Mouse (Mus musculus): ENCODE results near the gene Cnnm2.

Cnnm2 gene

GRCm38 (mm10) chr19:46846459-46846858 lies 85.1 kb downstream of the Cnnm2 start:
- DNase-seq (ENCODE audit: low read depth, low spot score), result no peak

- no peak for DNase-seq (ENCODE audit: low read depth, low spot score)
These were observed 87.2 kb downstream of the Cnnm2 start for GRCm38 (mm10) chr19:46848381-46849268.

GRCm38 (mm10) chr19:46849443-46849997 lies 88.1 kb downstream of the Cnnm2 start:
- DNase-seq (ENCODE audit: low read depth, low spot score), result no peak

- no peak for DNase-seq (ENCODE audit: low read depth, low spot score)
These were observed 94.8 kb downstream of the Cnnm2 start for GRCm38 (mm10) chr19:46856232-46856631.

- DNase-seq (ENCODE audit: low read depth, low spot score), result no peak
These were observed 95.4 kb downstream of the Cnnm2 start for GRCm38 (mm10) chr19:46856780-46857179.

- peak; percentile 22 for DNase-seq (ENCODE audit: low read depth, low spot score)
These were observed 96.0 kb downstream of the Cnnm2 start for GRCm38 (mm10) chr19:46857277-46857989.

GRCm38 (mm10) chr19:46858200-46858599 lies 96.8 kb downstream of the Cnnm2 start:
- no peak for DNase-seq (ENCODE audit: low read depth, low spot score)

- DNase-seq (ENCODE audit: low read depth, low spot score), result no peak
These were observed 101.2 kb downstream of the Cnnm2 start for GRCm38 (mm10) chr19:46862556-46862955.

- DNase-seq (ENCODE audit: low read depth, low spot score), result peak; percentile 25
These were observed 102.0 kb downstream of the Cnnm2 start for GRCm38 (mm10) chr19:46863236-46863927.

GRCm38 (mm10) chr19:46864079-46864478 lies 102.7 kb downstream of the Cnnm2 start:
- no peak for DNase-seq (ENCODE audit: low read depth, low spot score)

GRCm38 (mm10) chr19:46864731-46865331 lies 103.4 kb downstream of the Cnnm2 start:
- no peak for DNase-seq (ENCODE audit: low read depth, low spot score)

- no peak for DNase-seq (ENCODE audit: low read depth, low spot score)
These were observed 104.0 kb downstream of the Cnnm2 start for GRCm38 (mm10) chr19:46865381-46865780.

GRCm38 (mm10) chr19:46869049-46869448 lies 107.7 kb downstream of the Cnnm2 start:
- DNase-seq (ENCODE audit: low read depth, low spot score), result peak; percentile 61

- DNase-seq (ENCODE audit: low read depth, low spot score), result peak; percentile 91
These were observed 108.1 kb downstream of the Cnnm2 start for GRCm38 (mm10) chr19:46869526-46869925.

GRCm38 (mm10) chr19:46871096-46871495 lies 109.7 kb downstream of the Cnnm2 start:
- no peak for DNase-seq (ENCODE audit: low read depth, low spot score)

GRCm38 (mm10) chr19:46871651-46872050 lies 110.3 kb downstream of the Cnnm2 start:
- no peak for DNase-seq (ENCODE audit: low read depth, low spot score)

- no peak for DNase-seq (ENCODE audit: low read depth, low spot score)
These were observed 112.5 kb downstream of the Cnnm2 start for GRCm38 (mm10) chr19:46873924-46874323.

GRCm38 (mm10) chr19:46875790-46876189 lies 114.4 kb downstream of the Cnnm2 start:
- peak; percentile 88 for DNase-seq (ENCODE audit: low read depth, low spot score)

GRCm38 (mm10) chr19:46877886-46878285 lies 116.5 kb downstream of the Cnnm2 start:
- no peak for DNase-seq (ENCODE audit: low read depth, low spot score)

GRCm38 (mm10) chr19:46878346-46878745 lies 117.0 kb downstream of the Cnnm2 start:
- DNase-seq (ENCODE audit: low read depth, low spot score), result peak; percentile 79

GRCm38 (mm10) chr19:46879876-46880275 lies 118.5 kb downstream of the Cnnm2 start:
- no peak for DNase-seq (ENCODE audit: low read depth, low spot score)

All from CD4-positive, CD25-positive, alpha-beta regulatory T cell, adult 2 months (primary cell).